Mouse (Mus musculus) heart, postnatal 10 days (tissue): ENCODE measurements around the gene Heatr1. TPM values are rescaled to one million over a fixed set of nuclear protein-coding genes. Genes with fewer than 3 reads are reported as not detected.

Experiments
- total RNA-seq, 2 experiments: library from RNA; stranded (reverse); gene quantifications; 2 replicates each; pipeline ENCODE4 v1.2.3; 2021

Gene Heatr1
- total RNA-seq, 2 experiments from 2014 or later: 15.9 to 16.0 TPM

Other genes with a start within 250 kb of the Heatr1 start
- gene Mtr, start 136.9 kb upstream of the Heatr1 start, total RNA-seq: 10 to 100 TPM; 36.7 to 38.6 TPM
- 1,000 to 10,000 TPM; 2,174 to 2,192 TPM for gene Actn2, start 54.3 kb upstream of the Heatr1 start, total RNA-seq
- 10 to 100 TPM; 37.3 to 39.0 TPM for gene Lgals8, start 69.9 kb downstream of the Heatr1 start, total RNA-seq
- under 1 TPM; 0.07 to 0.20 TPM for gene Edaradd, start 125.4 kb downstream of the Heatr1 start, total RNA-seq
- gene Ero1lb, start 170.8 kb downstream of the Heatr1 start, total RNA-seq: 1 to 10 TPM; 1.6 to 1.8 TPM